12 mouse cellular contexts compared by ENCODE assay signal in the genomic region with DNA sequence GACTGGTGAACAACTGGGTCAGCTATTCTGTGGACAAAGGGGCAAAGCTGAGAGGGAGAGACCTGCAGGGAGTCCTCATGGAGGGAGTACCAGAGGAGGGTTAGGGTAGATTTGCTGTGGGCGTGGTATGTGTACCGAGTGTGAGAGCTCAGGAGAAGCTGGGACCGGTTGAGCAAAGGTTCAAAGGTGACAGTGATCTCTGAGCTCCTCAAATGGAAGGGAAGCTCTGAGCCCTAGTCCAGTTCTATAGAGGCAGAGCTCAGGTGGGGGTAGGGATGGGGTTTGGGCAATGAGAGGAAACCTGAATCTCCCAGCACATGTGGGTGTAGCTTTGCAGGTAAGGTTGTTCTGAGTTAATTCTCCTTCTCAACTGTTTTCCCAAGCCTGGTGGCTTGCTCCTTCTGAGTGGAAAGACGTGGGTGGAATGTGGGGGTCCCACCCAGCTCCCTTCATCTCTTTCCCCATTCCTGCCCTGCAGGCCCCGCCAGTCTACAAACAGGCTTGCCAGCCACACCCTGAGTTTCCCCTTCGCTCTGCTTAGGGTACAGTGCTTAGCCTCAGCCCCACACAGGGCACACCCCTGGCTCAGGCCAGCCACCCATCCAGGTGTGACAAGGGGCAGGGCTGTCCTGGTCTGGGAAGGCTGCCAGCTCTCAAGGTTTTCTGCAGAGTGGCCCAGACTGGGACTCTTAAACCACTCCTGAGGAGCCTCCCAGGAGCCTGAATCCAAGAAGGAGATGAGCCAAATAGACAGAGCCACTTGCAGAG. TPM values are rescaled to one million over a fixed set of nuclear protein-coding genes. Genes with fewer than 3 reads are reported as not detected.
DNase-seq lines count a peak whose midpoint lies in the region; ATAC-seq and TF ChIP-seq lines count a peak whose summit lies in the region.
"Had no signal": no experiment of that assay in that cellular context is flagged by ENCODE, and none has a peak within 500 bp of the region (broad histone marks: within the 10 kb centered on the region; RNA-seq: fewer than 3 reads in every experiment).

No protein-coding gene starts in this region.

- H3K27ac ChIP-seq in intestine, postnatal 0 days (ENCODE audit: low read depth, low read length), result no peak overlapping the region; the same call in 1 of the 2 replicates
- H3K27ac ChIP-seq in kidney, postnatal 0 days, result 0 out of 2 replicates have a peak overlapping the region, but pooled peaks have one; percentile 19
- H3K27ac ChIP-seq in forebrain, embryonic 12.5 days, result no peak overlapping the region
- H3K27ac ChIP-seq in hindbrain, embryonic 12.5 days, result no peak overlapping the region
- H3K27ac ChIP-seq: liver, embryonic 13.5 days had no signal

- no peaks in the 10 kb centered on the region for H3K27me3 ChIP-seq in intestine, postnatal 0 days (replicated peaks; ENCODE audit: control insufficient read depth, insufficient read depth, low read length)
- no peaks in the 10 kb centered on the region for H3K27me3 ChIP-seq in kidney, postnatal 0 days (ENCODE audit: insufficient read depth, low read length)
- H3K27me3 ChIP-seq in forebrain, embryonic 12.5 days, result 0 out of 2 replicates have a peak, but pooled peaks cover 5% of the 10 kb centered on the region
- no peaks in the 10 kb centered on the region for H3K27me3 ChIP-seq in hindbrain, embryonic 12.5 days
- H3K27me3 ChIP-seq: liver, embryonic 13.5 days had no signal

- H3K4me3 ChIP-seq in intestine, postnatal 0 days (ENCODE audit: low read depth, low read length), result no peak overlapping the region
- no peak overlapping the region for H3K4me3 ChIP-seq in kidney, postnatal 0 days (replicated peaks; ENCODE audit: low read depth, low read length)
- H3K4me3 ChIP-seq in forebrain, embryonic 12.5 days (replicated peaks), result no peak overlapping the region
- H3K4me3 ChIP-seq in hindbrain, embryonic 12.5 days, result no peak overlapping the region
- H3K4me3 ChIP-seq: erythroblast, embryonic 14.5 days; liver, embryonic 13.5 days had no signal

- peak; percentile 80 for ATAC-seq in intestine, postnatal 0 days
- ATAC-seq in kidney, postnatal 0 days (replicated peaks; ENCODE audit: low FRiP score, low read depth), result peak; percentile 90
- no peak for ATAC-seq in forebrain, embryonic 12.5 days (ENCODE audit: low FRiP score)
- no peak for ATAC-seq in hindbrain, embryonic 12.5 days (ENCODE audit: low FRiP score)

- no peak overlapping the region for H3K4me2 ChIP-seq in intestine, postnatal 0 days (replicated peaks; ENCODE audit: low read depth)
- no peak overlapping the region for H3K4me2 ChIP-seq in kidney, postnatal 0 days (ENCODE audit: low read length)
- no peak overlapping the region for H3K4me2 ChIP-seq in forebrain, embryonic 12.5 days
- no peak overlapping the region for H3K4me2 ChIP-seq in hindbrain, embryonic 12.5 days (replicated peaks)
- H3K4me2 ChIP-seq: liver, embryonic 13.5 days had no signal

- WGBS in intestine, postnatal 0 days, result 34% methylated on average over 6 of the region's 6 CpGs
- 48% methylated on average over 6 of the region's 6 CpGs for WGBS in kidney, postnatal 0 days
- WGBS in forebrain, embryonic 12.5 days, result 89% methylated on average over 6 of the region's 6 CpGs
- WGBS in hindbrain, embryonic 12.5 days, result 81% methylated on average over 6 of the region's 6 CpGs

- 0 out of 2 replicates have a peak, but pooled peaks cover 2% of the 10 kb centered on the region for H3K4me1 ChIP-seq in intestine, postnatal 0 days (replicated peaks; ENCODE audit: control insufficient read depth, insufficient read depth, low read length)
- no peaks in the 10 kb centered on the region for H3K4me1 ChIP-seq in kidney, postnatal 0 days (replicated peaks; ENCODE audit: insufficient read depth, low read length)
- H3K4me1 ChIP-seq in forebrain, embryonic 12.5 days, result peaks cover 21% of the 10 kb centered on the region
- peaks cover 7% of the 10 kb centered on the region; the same call in 1 of the 2 replicates for H3K4me1 ChIP-seq in hindbrain, embryonic 12.5 days
- H3K4me1 ChIP-seq: liver, embryonic 13.5 days had no signal

- no peaks in the 10 kb centered on the region for H3K9me3 ChIP-seq in intestine, postnatal 0 days (ENCODE audit: control insufficient read depth)
- no peaks in the 10 kb centered on the region for H3K9me3 ChIP-seq in kidney, postnatal 0 days (replicated peaks; ENCODE audit: low read length)
- no peaks in the 10 kb centered on the region for H3K9me3 ChIP-seq in forebrain, embryonic 12.5 days
- no peaks in the 10 kb centered on the region for H3K9me3 ChIP-seq in hindbrain, embryonic 12.5 days (replicated peaks)
- H3K9me3 ChIP-seq: liver, embryonic 13.5 days had no signal

- TF ChIP-seq CTCF in intestine, postnatal 0 days (IDR thresholded peaks at IDR 0.05; ENCODE audit: low read depth), result no peak
- no peak for TF ChIP-seq CTCF in kidney, postnatal 0 days (IDR thresholded peaks at IDR 0.05; ENCODE audit: low read depth)

- peak; percentile 40 for DNase-seq in kidney, postnatal 0 days (ENCODE audit: low spot score)
- peak; percentile 55 for DNase-seq in lung, postnatal 10 days
- DNase-seq in urinary bladder, postnatal 14 days (ENCODE audit: low spot score), result peak; percentile 87
- DNase-seq in cerebellum, adult 11 months, result no peak
- DNase-seq: cerebellum, adult 8-10 months; heart, postnatal 14 days; layer of hippocampus, postnatal 36 days; liver, embryonic 13.5 days had no signal

- no peak overlapping the region for H3K9ac ChIP-seq in intestine, postnatal 0 days (ENCODE audit: low read depth, low read length)
- no peak overlapping the region for H3K9ac ChIP-seq in kidney, postnatal 0 days (ENCODE audit: low read depth, low read length)
- H3K9ac ChIP-seq in forebrain, embryonic 12.5 days, result no peak overlapping the region
- H3K9ac ChIP-seq in hindbrain, embryonic 12.5 days, result no peak overlapping the region
- H3K9ac ChIP-seq: liver, embryonic 13.5 days had no signal

- H3K36me3 ChIP-seq in intestine, postnatal 0 days (ENCODE audit: control insufficient read depth, insufficient read depth), result no peaks in the 10 kb centered on the region
- no peaks in the 10 kb centered on the region for H3K36me3 ChIP-seq in kidney, postnatal 0 days (ENCODE audit: insufficient read depth, low read length)
- H3K36me3 ChIP-seq in forebrain, embryonic 12.5 days (replicated peaks), result no peaks in the 10 kb centered on the region
- H3K36me3 ChIP-seq in hindbrain, embryonic 12.5 days, result no peaks in the 10 kb centered on the region
- H3K36me3 ChIP-seq: liver, embryonic 13.5 days had no signal

RNA-seq across cellular contexts. Expression of gene Paqr5, which starts 26.8 kb away (rescaled TPM):
- 2.1 and 5.1 TPM in 2 replicates for polyA plus RNA-seq in intestine, postnatal 0 days (2015; fragmentation: Nextera tagmentation; extraction: Ambion mirVana)
- 107 and 109 TPM in 2 replicates for polyA plus RNA-seq in kidney, postnatal 0 days (2015; fragmentation: Nextera tagmentation; extraction: Ambion mirVana)
- polyA plus RNA-seq in forebrain, embryonic 12.5 days (2016; fragmentation: Nextera tagmentation; extraction: Ambion mirVana), result 0.47 and 0.56 TPM in 2 replicates
- polyA plus RNA-seq in hindbrain, embryonic 12.5 days (2016; fragmentation: Nextera tagmentation; extraction: Ambion mirVana), result 0.52 and 0.93 TPM in 2 replicates
- polyA plus RNA-seq: erythroblast, embryonic 14.5 days had no signal

RNA-seq across cellular contexts. Expression of gene Kif23, which starts 53.3 kb away (rescaled TPM):
- 14.8 and 16.2 TPM in 2 replicates for polyA plus RNA-seq in intestine, postnatal 0 days (2015; fragmentation: Nextera tagmentation; extraction: Ambion mirVana)
- 40.1 and 51.2 TPM in 2 replicates for polyA plus RNA-seq in kidney, postnatal 0 days (2015; fragmentation: Nextera tagmentation; extraction: Ambion mirVana)
- 104 and 106 TPM in 2 replicates for polyA plus RNA-seq in forebrain, embryonic 12.5 days (2016; fragmentation: Nextera tagmentation; extraction: Ambion mirVana)
- polyA plus RNA-seq in hindbrain, embryonic 12.5 days (2016; fragmentation: Nextera tagmentation; extraction: Ambion mirVana), result 72.2 and 75.6 TPM in 2 replicates

Comparison
In these comparisons a context has a peak if more than half of its experiments do, and no peak if none do; other contexts are left out.
1. ATAC-seq: peak in intestine, postnatal 0 days (single experiment) and kidney, postnatal 0 days (single experiment); none in forebrain, embryonic 12.5 days (single experiment) and hindbrain, embryonic 12.5 days (single experiment).
2. RNA of gene Paqr5, which starts 26.8 kb away (polyA plus RNA-seq): 107 to 109 TPM in kidney, postnatal 0 days; 2.1 to 5.1 TPM in intestine, postnatal 0 days, 0.52 to 0.93 TPM in hindbrain, embryonic 12.5 days and 0.47 to 0.56 TPM in forebrain, embryonic 12.5 days; every median in the first group is over 10 times any median in the second.